Mouse (Mus musculus) lung, postnatal 0 days (tissue): Measurements from ENCODE around the gene Echdc1.

Source experiments
- CTCF ChIP-seq: IDR thresholded peaks from 2 replicates; pipeline ENCODE4 v1.5.1; 2016; ENCODE audit warnings: antibody characterized with exemption, mild to moderate bottlenecking
- EP300 ChIP-seq: IDR thresholded peaks from 2 replicates; pipeline ENCODE4 v1.6.1; 2016; ENCODE audit warnings: antibody characterized with exemption, mild to moderate bottlenecking, control low read depth

DNA sequence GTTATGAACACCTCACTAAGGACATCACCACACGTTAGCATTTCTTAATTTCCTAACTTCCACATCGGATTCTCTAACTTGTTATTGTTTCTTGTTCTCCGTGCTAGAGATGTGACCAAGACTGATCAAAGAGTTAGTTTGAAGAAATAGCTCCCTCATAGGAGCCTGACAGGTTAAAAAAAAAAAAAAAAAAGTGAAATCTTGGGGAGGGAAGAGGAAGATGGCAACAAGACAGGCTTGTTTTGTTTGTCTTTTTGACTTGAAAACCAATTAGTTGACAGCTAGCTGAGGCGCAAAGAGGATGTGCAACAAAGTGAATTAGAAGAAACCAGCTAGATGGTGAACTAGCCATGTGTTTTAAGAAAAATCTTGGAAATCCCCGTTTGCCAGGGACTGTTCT, 939 bp downstream of the Echdc1 start:
- TF ChIP-seq EP300, result no peak
- TF ChIP-seq CTCF, result no peak
